Mouse (Mus musculus) cerebellum, adult 11-12 months (tissue): ENCODE data around the gene Camkmt.

Experiments used
- DNase-seq: peaks from one replicate; pipeline ENCODE4 v3.0.0; 2022

Camkmt gene

GRCm38 (mm10) chr17:85177231-85177630 lies 86.9 kb downstream of the Camkmt start:
- no peak for DNase-seq

- DNase-seq, result no peak
These were observed 90.2 kb downstream of the Camkmt start for GRCm38 (mm10) chr17:85180471-85181060.

GRCm38 (mm10) chr17:85189227-85190127 lies 99.1 kb downstream of the Camkmt start:
- peak; percentile 72 for DNase-seq

- DNase-seq, result no peak
These were observed 99.7 kb downstream of the Camkmt start for GRCm38 (mm10) chr17:85190128-85190435.

GRCm38 (mm10) chr17:85193294-85193693 lies 102.9 kb downstream of the Camkmt start:
- DNase-seq, result no peak

GRCm38 (mm10) chr17:85198781-85199180 lies 108.4 kb downstream of the Camkmt start:
- DNase-seq, result no peak

GRCm38 (mm10) chr17:85199321-85199720 lies 109.0 kb downstream of the Camkmt start:
- DNase-seq, result no peak

- no peak for DNase-seq
These were observed 127.7 kb downstream of the Camkmt start for GRCm38 (mm10) chr17:85218054-85218453.

- DNase-seq, result no peak
These were observed 151.8 kb downstream of the Camkmt start for GRCm38 (mm10) chr17:85242109-85242508.

GRCm38 (mm10) chr17:85248962-85249361 lies 158.6 kb downstream of the Camkmt start:
- DNase-seq, result no peak

- DNase-seq, result no peak
These were observed 159.4 kb downstream of the Camkmt start for GRCm38 (mm10) chr17:85249744-85250143.

GRCm38 (mm10) chr17:85256930-85257329 lies 166.6 kb downstream of the Camkmt start:
- DNase-seq, result no peak

- DNase-seq, result no peak
These were observed 167.0 kb downstream of the Camkmt start for GRCm38 (mm10) chr17:85257348-85257747.

- no peak for DNase-seq
These were observed 168.5 kb downstream of the Camkmt start for GRCm38 (mm10) chr17:85258703-85259341.

- no peak for DNase-seq
These were observed 176.6 kb downstream of the Camkmt start for GRCm38 (mm10) chr17:85266831-85267422.

GRCm38 (mm10) chr17:85271466-85272175 lies 181.3 kb downstream of the Camkmt start:
- no peak for DNase-seq

- DNase-seq, result no peak
These were observed 189.4 kb downstream of the Camkmt start for GRCm38 (mm10) chr17:85279720-85280119.

- no peak for DNase-seq
These were observed 192.1 kb downstream of the Camkmt start for GRCm38 (mm10) chr17:85282447-85282846.

GRCm38 (mm10) chr17:85291154-85291553 lies 200.8 kb downstream of the Camkmt start:
- no peak for DNase-seq

GRCm38 (mm10) chr17:85291601-85292000 lies 201.2 kb downstream of the Camkmt start:
- DNase-seq, result peak; percentile 72

- no peak for DNase-seq
These were observed 201.9 kb downstream of the Camkmt start for GRCm38 (mm10) chr17:85292276-85292675.

- no peak for DNase-seq
These were observed 213.3 kb downstream of the Camkmt start for GRCm38 (mm10) chr17:85303686-85304085.

GRCm38 (mm10) chr17:85308566-85308965 lies 218.2 kb downstream of the Camkmt start:
- DNase-seq, result peak; percentile 11
